Mouse (Mus musculus) midbrain, embryonic 14.5 days (tissue): ENCODE results near the gene Lhx3. TPM values are rescaled to one million over a fixed set of nuclear protein-coding genes. Genes with fewer than 3 reads are reported as not detected.

Experiments used
- polyA plus RNA-seq: library from polyadenylated mRNA; unstranded; fragments of >200 nt; fragmentation: Nextera tagmentation; extraction: Ambion mirVana; gene quantifications from 2 replicates; pipeline ENCODE4 v1.2.1, GENCODE M21; 2014

Gene Lhx3
- polyA plus RNA-seq, 1 experiment from 2014 or later: not detected

Other genes with a start within 250 kb of the Lhx3 start
- 82.1 and 95.9 TPM in 2 replicates for gene Camsap1, start 225.0 kb downstream of the Lhx3 start, polyA plus RNA-seq
- gene Ubac1, start 186.5 kb downstream of the Lhx3 start, polyA plus RNA-seq: 122 and 129 TPM in 2 replicates
- 8.2 and 10.3 TPM in 2 replicates for gene Nacc2, start 85.1 kb downstream of the Lhx3 start, polyA plus RNA-seq
- gene Qsox2, start 29.2 kb upstream of the Lhx3 start, polyA plus RNA-seq: 11.9 and 15.5 TPM in 2 replicates
- 0.11 and 0.20 TPM in 2 replicates for gene Ccdc187, start 86.3 kb upstream of the Lhx3 start, polyA plus RNA-seq
- 99.4 and 121 TPM in 2 replicates for gene Gpsm1, start 107.2 kb upstream of the Lhx3 start, polyA plus RNA-seq
- gene Dnlz, start 143.8 kb upstream of the Lhx3 start, polyA plus RNA-seq: 27.9 and 28.1 TPM in 2 replicates
- gene Card9, start 152.6 kb upstream of the Lhx3 start, polyA plus RNA-seq: 1.5 and 1.7 TPM in 2 replicates
- gene Snapc4, start 172.4 kb upstream of the Lhx3 start, polyA plus RNA-seq: 25.3 and 30.7 TPM in 2 replicates
- gene Entr1, start 181.0 kb upstream of the Lhx3 start, polyA plus RNA-seq: 143 and 161 TPM in 2 replicates
- 68.0 and 80.9 TPM in 2 replicates for gene Pmpca, start 181.1 kb upstream of the Lhx3 start, polyA plus RNA-seq
- 20.7 and 26.3 TPM in 2 replicates for gene Inpp5e, start 200.9 kb upstream of the Lhx3 start, polyA plus RNA-seq
- gene Sec16a, start 236.9 kb upstream of the Lhx3 start, polyA plus RNA-seq: 24.3 and 32.4 TPM in 2 replicates